Comparison of ENCODE assay signal across 19 mouse cellular contexts in the genomic region with DNA sequence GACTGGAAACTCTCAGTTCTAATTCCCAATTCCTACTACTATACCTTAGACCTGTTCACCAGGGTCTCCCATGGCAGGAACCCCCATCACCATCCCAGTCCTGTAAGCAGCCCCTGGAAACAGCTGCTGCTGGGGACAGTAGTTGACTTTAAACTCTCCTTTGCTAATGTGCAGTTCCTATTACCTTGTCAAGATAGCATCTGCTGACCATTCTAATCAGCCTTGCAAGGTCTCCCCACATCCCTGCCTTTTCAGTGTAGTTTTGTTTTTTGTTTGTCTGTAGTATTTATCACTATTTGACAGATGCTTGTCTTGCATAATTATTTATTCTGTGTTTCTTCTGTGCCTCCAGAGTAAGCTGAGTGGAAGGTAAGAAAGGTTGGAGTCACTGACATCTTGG.
DNase-seq lines count a peak whose midpoint lies in the region; ATAC-seq and TF ChIP-seq lines count a peak whose summit lies in the region.
"Had no signal": no experiment of that assay in that cellular context is flagged by ENCODE, and none has a peak within 500 bp of the region (broad histone marks: within the 10 kb centered on the region; RNA-seq: fewer than 3 reads in every experiment).

No protein-coding gene starts in this region.

- H3K4me3 ChIP-seq in heart, embryonic 13.5 days: no peak overlapping the region
- H3K4me3 ChIP-seq in heart, embryonic 12.5 days: no peak overlapping the region
- H3K4me3 ChIP-seq in G1E (ENCODE audit: low read depth, low read length): peak overlapping the region; percentile 13; the same call in 1 of the 2 replicates
- no peak overlapping the region for H3K4me3 ChIP-seq in liver, embryonic 13.5 days (replicated peaks)
- no peak overlapping the region for H3K4me3 ChIP-seq in forebrain, embryonic 15.5 days
- H3K4me3 ChIP-seq: embryonic facial prominence, embryonic 12.5 days; heart, adult 2 months; heart, embryonic 15.5 days; hindbrain, embryonic 12.5 days had no signal

- no peaks in the 10 kb centered on the region for H3K9me3 ChIP-seq in heart, embryonic 13.5 days
- H3K9me3 ChIP-seq in heart, embryonic 12.5 days (replicated peaks): no peaks in the 10 kb centered on the region
- H3K9me3 ChIP-seq in G1E (replicated peaks): no peaks in the 10 kb centered on the region
- no peaks in the 10 kb centered on the region for H3K9me3 ChIP-seq in liver, embryonic 13.5 days (replicated peaks)
- no peaks in the 10 kb centered on the region for H3K9me3 ChIP-seq in forebrain, embryonic 15.5 days
- H3K9me3 ChIP-seq: embryonic facial prominence, embryonic 12.5 days; heart, embryonic 15.5 days; hindbrain, embryonic 12.5 days had no signal

- DNase-seq in G1E (ENCODE audit: low spot score): peak; percentile 21
- DNase-seq in liver, embryonic 13.5 days: no peak
- DNase-seq in right cerebral cortex, adult 2 months (ENCODE audit: low spot score in 2 of 2): no peak
- DNase-seq: adrenal gland, adult 8-10 months; cerebellum, adult 11 months; cerebellum, adult 9-10 months; cerebellum, postnatal 25 days; gastrocnemius, postnatal 10 days; heart, adult 2 months; heart, postnatal 4 days had no signal

- no peak for ATAC-seq in heart, embryonic 13.5 days (ENCODE audit: extremely low read depth, insufficient number of reproducible peaks, low FRiP score, low TSS enrichment)
- no peak for ATAC-seq in heart, embryonic 12.5 days (ENCODE audit: insufficient number of reproducible peaks, low FRiP score)
- ATAC-seq in G1E (ENCODE audit: extremely low read depth, insufficient number of reproducible peaks, low FRiP score, poor library complexity, severe bottlenecking): peak; percentile 70
- ATAC-seq in liver, embryonic 13.5 days (ENCODE audit: low read depth): peak; percentile 32
- ATAC-seq in megakaryocyte progenitor cell, adult 5-6 weeks (replicated peaks; ENCODE audit: poor library complexity): peak; percentile 2; the same call in 1 of the 2 replicates
- no peak for ATAC-seq in forebrain, embryonic 15.5 days (replicated peaks)
- ATAC-seq: forebrain, embryonic 16.5 days; hindbrain, postnatal 0 days had no signal

- no peak for TF ChIP-seq CTCF in G1E (IDR thresholded peaks at IDR 0.05; ENCODE audit: low read depth, low read length)

- no peak overlapping the region for H3K4me2 ChIP-seq in heart, embryonic 13.5 days
- H3K4me2 ChIP-seq in heart, embryonic 12.5 days: no peak overlapping the region
- H3K4me2 ChIP-seq in liver, embryonic 13.5 days: peak overlapping the region; percentile 31
- no peak overlapping the region for H3K4me2 ChIP-seq in forebrain, embryonic 15.5 days (replicated peaks)
- H3K4me2 ChIP-seq: embryonic facial prominence, embryonic 12.5 days; heart, embryonic 15.5 days; hindbrain, embryonic 12.5 days had no signal

- no peaks in the 10 kb centered on the region for H3K36me3 ChIP-seq in heart, embryonic 13.5 days
- no peaks in the 10 kb centered on the region for H3K36me3 ChIP-seq in heart, embryonic 12.5 days
- no peaks in the 10 kb centered on the region for H3K36me3 ChIP-seq in G1E (replicated peaks)
- no peaks in the 10 kb centered on the region for H3K36me3 ChIP-seq in liver, embryonic 13.5 days
- H3K36me3 ChIP-seq in forebrain, embryonic 15.5 days: no peaks in the 10 kb centered on the region
- H3K36me3 ChIP-seq: embryonic facial prominence, embryonic 12.5 days; heart, embryonic 15.5 days; hindbrain, embryonic 12.5 days had no signal

- H3K27ac ChIP-seq in heart, embryonic 13.5 days (replicated peaks): peak overlapping the region; percentile 46; the same call in 1 of the 2 replicates
- no peak overlapping the region for H3K27ac ChIP-seq in heart, embryonic 12.5 days (ENCODE audit: poor library complexity, severe bottlenecking)
- H3K27ac ChIP-seq in liver, embryonic 13.5 days: peak overlapping the region; percentile 60
- H3K27ac ChIP-seq in forebrain, embryonic 15.5 days (replicated peaks): no peak overlapping the region
- H3K27ac ChIP-seq: embryonic facial prominence, embryonic 12.5 days; heart, adult 2 months; hindbrain, embryonic 12.5 days; hindbrain, postnatal 0 days had no signal

- H3K9ac ChIP-seq in heart, embryonic 13.5 days: 0 out of 2 replicates have a peak overlapping the region, but pooled peaks have one; percentile 44
- H3K9ac ChIP-seq in heart, embryonic 12.5 days: no peak overlapping the region; the same call in 1 of the 2 replicates
- no peak overlapping the region for H3K9ac ChIP-seq in liver, embryonic 13.5 days
- H3K9ac ChIP-seq in forebrain, embryonic 15.5 days (replicated peaks): no peak overlapping the region
- H3K9ac ChIP-seq: embryonic facial prominence, embryonic 12.5 days; heart, embryonic 15.5 days; hindbrain, embryonic 12.5 days had no signal

- no peaks in the 10 kb centered on the region for H3K27me3 ChIP-seq in heart, embryonic 13.5 days (replicated peaks)
- no peaks in the 10 kb centered on the region for H3K27me3 ChIP-seq in heart, embryonic 12.5 days (replicated peaks)
- H3K27me3 ChIP-seq in G1E (ENCODE audit: insufficient read depth, low read length): no peaks in the 10 kb centered on the region
- H3K27me3 ChIP-seq in liver, embryonic 13.5 days: no peaks in the 10 kb centered on the region
- no peaks in the 10 kb centered on the region for H3K27me3 ChIP-seq in forebrain, embryonic 15.5 days
- H3K27me3 ChIP-seq: embryonic facial prominence, embryonic 12.5 days; heart, embryonic 15.5 days; hindbrain, embryonic 12.5 days had no signal

- peaks cover 63% of the 10 kb centered on the region for H3K4me1 ChIP-seq in heart, embryonic 13.5 days
- H3K4me1 ChIP-seq in heart, embryonic 12.5 days (replicated peaks): peaks cover 56% of the 10 kb centered on the region
- H3K4me1 ChIP-seq in G1E (ENCODE audit: insufficient read depth, low read depth, low read length): peaks cover 65% of the 10 kb centered on the region
- H3K4me1 ChIP-seq in liver, embryonic 13.5 days (replicated peaks): peaks cover 31% of the 10 kb centered on the region
- H3K4me1 ChIP-seq in forebrain, embryonic 15.5 days: peaks cover 12% of the 10 kb centered on the region
- H3K4me1 ChIP-seq: embryonic facial prominence, embryonic 12.5 days had no signal

Comparison
In these comparisons a context has a peak if more than half of its experiments do, and no peak if none do; other contexts are left out.
1. H3K27ac ChIP-seq: peak in heart, embryonic 13.5 days (single experiment) and liver, embryonic 13.5 days (single experiment); none in heart, embryonic 12.5 days (single experiment) and forebrain, embryonic 15.5 days (single experiment).
2. ATAC-seq: peak in G1E (single experiment), liver, embryonic 13.5 days (single experiment) and megakaryocyte progenitor cell, adult 5-6 weeks (single experiment); none in heart, embryonic 13.5 days (single experiment), heart, embryonic 12.5 days (single experiment) and forebrain, embryonic 15.5 days (single experiment).